Mouse (Mus musculus) testis, adult 2 months (tissue): ENCODE measurements around the gene Cnnm2. TPM values are rescaled to one million over a fixed set of nuclear protein-coding genes. Genes with fewer than 3 reads are reported as not detected.
A peak's percentile ranks its signal among the peaks of the same experiment; 100 is the strongest.

Experiments
- H3K27ac ChIP-seq: fragments of 200-500 bp; 2 replicates; pipeline ENCODE4 v1.5.1; 2012; ENCODE audit warnings: low read depth, low read length; ENCODE audit not compliant: control insufficient read depth, insufficient read depth
- H3K27me3 ChIP-seq: fragments of 200-500 bp; 2 replicates; pipeline ENCODE4 v1.6.1; 2012; ENCODE audit warnings: mild to moderate bottlenecking, low read length, moderate library complexity; ENCODE audit not compliant: control insufficient read depth, insufficient read depth
- H3K36me3 ChIP-seq: fragments of 200-500 bp; 2 replicates; pipeline ENCODE4 v1.6.1; 2012; ENCODE audit warnings: mild to moderate bottlenecking, low read length; ENCODE audit not compliant: control insufficient read depth, insufficient read depth
- H3K4me1 ChIP-seq: fragments of 200-500 bp; 2 replicates; pipeline ENCODE4 v1.6.1; 2012; ENCODE audit warnings: low read length; ENCODE audit not compliant: control insufficient read depth, insufficient read depth
- H3K4me3 ChIP-seq: fragments of 200-500 bp; 2 replicates; pipeline ENCODE4 v1.5.1; 2012; ENCODE audit warnings: low read depth, mild to moderate bottlenecking, low read length, moderate library complexity, mixed read lengths; ENCODE audit not compliant: control insufficient read depth
- CTCF ChIP-seq: fragments of 200-500 bp; IDR thresholded peaks from 2 replicates; pipeline ENCODE4 v1.5.1; 2012; ENCODE audit warnings: low read depth, mild to moderate bottlenecking, inconsistent platforms, low read length, moderate library complexity; ENCODE audit not compliant: control insufficient read depth, insufficient read depth, insufficient replicate concordance
- POLR2A ChIP-seq: fragments of 200-500 bp; IDR thresholded peaks from 2 replicates; pipeline ENCODE4 v1.6.1; 2012; ENCODE audit warnings: low read depth, mild to moderate bottlenecking, inconsistent platforms, low read length, moderate library complexity; ENCODE audit not compliant: control insufficient read depth
- polyA plus RNA-seq: library from polyadenylated mRNA; depleted of rRNA; stranded (reverse); fragments of >200 nt; gene quantifications from 2 replicates; pipeline ENCODE4 v1.2.3, GENCODE M21; 2012

Cnnm2 gene
- polyA plus RNA-seq, 1 experiment = 3.3 TPM

DNA sequence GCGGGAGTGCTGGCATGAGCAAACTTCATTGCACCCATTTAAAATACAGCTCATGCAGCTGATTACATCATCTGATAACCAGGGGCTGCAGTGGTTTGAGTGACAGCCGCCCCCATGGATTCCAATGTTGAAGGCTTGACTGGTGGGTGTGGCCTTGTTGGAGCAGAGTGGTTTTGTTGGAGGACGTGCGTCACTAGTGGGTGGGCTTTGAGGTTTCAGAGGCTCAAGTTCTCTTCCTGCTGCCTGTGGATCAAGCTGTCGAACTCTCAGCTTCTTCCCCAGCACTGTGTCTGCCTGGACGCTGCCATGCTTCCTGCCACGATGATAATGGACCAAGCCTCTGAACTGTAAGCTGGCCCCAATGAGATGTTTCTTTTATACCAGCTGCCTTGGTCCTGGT, 57.9 kb downstream of the Cnnm2 start:
- H3K4me3 ChIP-seq = no peak overlapping the region
- no peak for TF ChIP-seq CTCF
- TF ChIP-seq POLR2A = no peak
- no peak overlapping the region for H3K27ac ChIP-seq
- H3K4me1 ChIP-seq = no peaks in the 10 kb centered on the region
- no peaks in the 10 kb centered on the region for H3K27me3 ChIP-seq
- no peaks in the 10 kb centered on the region for H3K36me3 ChIP-seq

DNA sequence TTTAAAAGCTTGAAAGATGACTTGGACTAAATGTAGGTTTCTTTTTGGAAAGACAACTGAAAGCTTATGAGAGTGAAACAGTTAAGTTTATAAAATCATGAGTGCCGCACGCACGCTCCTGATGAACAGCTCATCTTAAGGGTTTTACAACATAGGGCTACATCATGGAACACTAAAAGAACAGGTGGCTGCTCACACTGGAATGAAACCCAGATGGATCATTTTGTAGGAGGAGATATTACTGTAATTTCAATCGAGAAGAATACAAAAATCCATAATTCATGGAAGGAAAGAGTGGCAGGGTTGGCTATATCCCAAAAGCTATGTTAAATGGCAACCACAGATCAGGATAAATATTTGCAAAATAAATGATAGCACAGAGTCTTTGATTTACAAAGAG, 61.1 kb downstream of the Cnnm2 start:
- Histone ChIP-seq H3K27me3 (no peaks in the 10 kb centered on the region), H3K36me3 (no peaks in the 10 kb centered on the region), H3K4me3 (no peak overlapping the region), H3K4me1 (peaks cover 2% of the 10 kb centered on the region; the same call in 1 of the 2 replicates), H3K27ac (no peak overlapping the region)
- no peak for TF ChIP-seq CTCF
- TF ChIP-seq POLR2A = no peak

DNA sequence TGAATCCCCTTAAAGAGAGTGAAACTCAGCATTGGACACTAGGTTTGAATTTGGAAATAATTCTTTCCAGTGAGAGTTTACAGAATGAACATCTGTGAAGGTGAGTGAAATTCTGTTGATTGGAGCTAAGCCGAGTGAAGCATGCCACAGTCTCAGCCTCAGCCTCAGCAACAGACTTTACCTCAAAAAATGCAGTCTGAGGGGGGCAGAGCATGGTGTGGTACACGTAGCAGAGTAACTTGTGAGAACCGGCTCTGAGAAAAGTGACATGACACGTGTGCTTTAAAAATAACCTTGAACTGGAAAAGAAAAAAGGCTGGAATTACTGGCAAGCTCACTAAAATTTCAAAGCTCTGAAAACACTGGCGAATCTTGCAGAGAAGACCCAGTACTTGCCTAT, 62.4 kb downstream of the Cnnm2 start:
- no peaks in the 10 kb centered on the region for H3K27me3 ChIP-seq
- no peaks in the 10 kb centered on the region for H3K36me3 ChIP-seq
- 0 out of 2 replicates have a peak overlapping the region, but pooled peaks have one; percentile 8 for H3K27ac ChIP-seq
- TF ChIP-seq POLR2A (no peak), CTCF (no peak)
- H3K4me3 ChIP-seq = no peak overlapping the region
- peaks cover 2% of the 10 kb centered on the region; the same call in 1 of the 2 replicates for H3K4me1 ChIP-seq

DNA sequence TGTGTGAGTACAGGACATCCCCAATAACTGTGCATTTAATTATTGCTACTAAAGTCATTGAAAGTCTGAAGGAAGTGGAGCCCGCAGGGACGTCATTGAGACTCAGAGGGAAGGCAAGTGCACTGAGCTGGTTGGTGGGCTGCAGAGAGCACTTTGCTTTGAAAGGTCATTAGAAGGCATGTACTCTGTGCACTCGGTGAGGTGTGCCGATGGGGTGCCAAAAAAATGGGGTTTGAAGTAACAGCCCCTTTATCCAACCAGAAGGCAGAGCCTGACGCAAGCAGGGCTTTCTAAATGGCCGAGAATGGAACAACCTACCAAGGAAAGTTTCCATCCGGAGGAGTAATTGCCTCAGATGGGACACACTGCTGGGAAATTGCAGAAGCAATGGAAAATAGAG, 63.5 kb downstream of the Cnnm2 start:
- TF ChIP-seq CTCF (no peak), POLR2A (no peak)
- Histone ChIP-seq H3K27ac (no peak overlapping the region), H3K4me3 (no peak overlapping the region), H3K36me3 (no peaks in the 10 kb centered on the region), H3K4me1 (peaks cover 2% of the 10 kb centered on the region; the same call in 1 of the 2 replicates), H3K27me3 (no peaks in the 10 kb centered on the region)

DNA sequence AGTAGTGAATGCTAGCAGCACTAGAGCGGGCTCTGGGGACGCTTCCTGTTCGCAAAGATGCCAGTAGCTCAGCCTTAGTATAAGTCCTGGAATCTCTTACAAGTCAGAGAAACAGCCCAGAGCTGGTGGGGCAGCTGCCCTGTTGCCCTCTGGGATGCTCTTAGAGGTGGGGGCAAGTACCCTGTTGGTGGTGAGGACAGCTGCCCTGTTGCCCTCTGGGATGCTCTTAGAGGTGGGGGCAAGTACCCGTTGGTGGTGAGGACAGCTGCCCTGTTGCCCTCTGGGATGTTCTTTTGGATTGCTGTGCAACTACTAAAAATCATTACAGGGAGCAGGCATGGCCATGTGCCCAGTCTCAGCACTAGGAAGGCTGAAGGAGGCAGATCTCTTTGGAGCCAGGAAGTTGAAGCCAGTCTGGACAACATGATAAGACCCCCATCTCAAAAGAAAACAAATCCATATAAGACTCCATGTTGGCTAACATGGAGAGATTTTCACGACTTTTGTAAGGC, 66.3 kb downstream of the Cnnm2 start:
- Histone ChIP-seq H3K4me1 (peaks cover 2% of the 10 kb centered on the region; the same call in 1 of the 2 replicates), H3K4me3 (no peak overlapping the region), H3K27ac (no peak overlapping the region), H3K27me3 (no peaks in the 10 kb centered on the region), H3K36me3 (no peaks in the 10 kb centered on the region)
- TF ChIP-seq POLR2A (no peak), CTCF (no peak)

DNA sequence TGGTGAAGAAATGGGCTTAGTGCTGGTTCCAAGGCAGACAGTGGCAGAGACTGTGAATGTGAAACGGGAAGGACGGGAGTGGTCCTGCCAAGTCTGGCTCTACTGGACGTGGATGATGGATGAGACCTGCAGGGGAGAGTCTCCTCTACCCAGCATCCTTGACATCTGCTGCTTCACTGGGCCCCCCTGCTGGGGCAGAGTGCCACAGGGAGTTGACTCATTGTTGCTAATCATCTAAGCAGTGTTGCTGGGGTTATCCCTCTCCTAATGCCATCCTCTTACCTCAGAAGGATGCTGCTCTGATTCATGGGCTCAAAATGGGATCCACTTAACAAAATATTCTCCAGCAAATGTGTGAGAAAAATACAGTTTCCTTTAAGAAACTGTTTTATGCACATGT, 67.6 kb downstream of the Cnnm2 start:
- no peaks in the 10 kb centered on the region for H3K27me3 ChIP-seq
- H3K27ac ChIP-seq = no peak overlapping the region
- peaks cover 2% of the 10 kb centered on the region; the same call in 1 of the 2 replicates for H3K4me1 ChIP-seq
- H3K4me3 ChIP-seq = no peak overlapping the region
- no peak for TF ChIP-seq CTCF
- no peak for TF ChIP-seq POLR2A
- H3K36me3 ChIP-seq = no peaks in the 10 kb centered on the region

DNA sequence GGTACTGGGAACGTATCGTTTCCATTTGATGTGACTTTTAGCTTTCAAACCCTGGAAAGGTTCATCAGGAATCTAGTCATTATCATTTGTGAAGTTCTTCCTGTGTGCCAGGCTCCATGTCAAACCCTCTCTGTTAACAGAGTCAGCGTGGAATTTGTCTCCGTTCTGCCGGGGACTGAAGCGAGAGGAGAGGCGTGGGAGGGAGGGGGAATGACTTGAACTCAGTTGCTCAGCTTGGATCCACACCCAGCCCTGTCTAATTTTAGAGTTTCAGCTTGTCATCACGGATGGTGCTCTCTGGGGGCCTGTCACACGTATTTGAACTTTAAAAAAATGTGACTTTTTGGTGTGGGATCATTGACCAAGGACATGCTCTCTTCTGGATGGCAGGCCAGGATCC, 70.0 kb downstream of the Cnnm2 start:
- Histone ChIP-seq H3K36me3 (no peaks in the 10 kb centered on the region), H3K27ac (no peak overlapping the region), H3K4me1 (peaks cover 2% of the 10 kb centered on the region; the same call in 1 of the 2 replicates), H3K4me3 (no peak overlapping the region), H3K27me3 (no peaks in the 10 kb centered on the region)
- no peak for TF ChIP-seq POLR2A
- no peak for TF ChIP-seq CTCF
